Mouse (Mus musculus) lung, postnatal 0 days (tissue): ENCODE results near the gene Rbmy.
"Not testable (repeated sequence)": the region's sequence is repeated elsewhere in the genome, so short reads cannot be mapped to it uniquely, and the experiment has no call there.

ENCODE experiments used
- CTCF ChIP-seq: IDR thresholded peaks from 2 replicates; pipeline ENCODE4 v1.5.1; 2016; ENCODE audit warnings: antibody characterized with exemption, mild to moderate bottlenecking
- EP300 ChIP-seq: IDR thresholded peaks from 2 replicates; pipeline ENCODE4 v1.6.1; 2016; ENCODE audit warnings: antibody characterized with exemption, mild to moderate bottlenecking, control low read depth

GRCm38 (mm10) chrY:2830380-2830779 is at the start of gene Rbmy, which contains the start of gene Gm10256:
- TF ChIP-seq CTCF, EP300: not testable (repeated sequence)
